Mouse (Mus musculus): ENCODE results near the gene Cog1.

- no peak for TF ChIP-seq CTCF (IDR thresholded peaks at IDR 0.05; ENCODE audit: insufficient read depth, low read length)
- no peak for TF ChIP-seq POLR2A (IDR thresholded peaks at IDR 0.05; ENCODE audit: borderline replicate concordance, extremely low read depth, low read depth, low read length)
Measured at GRCm38 (mm10) chr11:113631862-113632261, 17.1 kb upstream of the Cog1 start.
